Mouse (Mus musculus): ENCODE results near the gene Adgrg1. TPM values are rescaled to one million over a fixed set of nuclear protein-coding genes. Genes with fewer than 3 reads are reported as not detected.

Adgrg1 gene
- polyA plus RNA-seq, 1 experiment from 2014 or later: 45.2 TPM

DNA sequence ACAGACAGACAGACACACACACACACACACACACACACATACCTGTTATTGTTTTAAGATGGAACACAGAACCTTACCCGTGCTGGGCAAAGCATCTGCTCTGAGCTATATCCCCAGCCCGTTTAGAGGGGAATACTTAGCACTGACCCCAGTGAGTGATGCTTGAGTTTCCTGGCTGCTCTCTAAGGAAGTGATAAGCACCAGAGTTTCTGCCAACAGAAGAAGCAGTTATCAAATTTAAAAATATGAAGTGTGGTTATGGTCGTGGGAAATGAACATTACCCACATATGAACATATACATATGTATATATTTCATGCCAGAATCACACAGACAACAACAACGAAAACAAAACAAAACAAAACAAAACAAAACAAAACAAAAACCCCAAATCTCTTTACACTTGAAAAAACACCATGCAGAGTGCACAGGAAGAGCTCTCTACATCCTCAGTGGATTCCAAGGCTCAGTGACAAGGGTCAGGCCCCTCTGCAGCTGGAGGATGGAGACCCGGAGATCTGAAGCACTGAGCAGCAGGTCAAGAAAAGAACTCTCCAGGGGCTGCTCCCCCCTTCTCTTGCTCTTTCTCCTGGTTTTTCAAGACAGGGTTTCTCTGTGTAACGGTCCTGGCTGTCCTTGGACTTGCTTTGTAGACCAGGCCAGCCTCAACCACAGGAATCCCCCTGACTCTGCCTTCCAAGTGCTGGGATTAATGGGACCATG is 85.4 kb downstream of the Adgrg1 start:
- 26% methylated on average over 6 of the region's 6 CpGs for WGBS (ENCODE audit: insufficient replicate concordance)
- no peak for ATAC-seq (ENCODE audit: insufficient read depth)

More for the DNA sequence above, 85.4 kb downstream of the Adgrg1 start:
- Histone ChIP-seq H3K36me3 (replicated peaks) (no peaks in the 10 kb centered on the region), H3K4me2 (no peak overlapping the region), H3K9me3 (replicated peaks) (no peaks in the 10 kb centered on the region), H3K4me3 (replicated peaks) (no peak overlapping the region), H3K4me1 (replicated peaks) (peaks cover 40% of the 10 kb centered on the region), H3K27me3 (no peaks in the 10 kb centered on the region), H3K9ac (no peak overlapping the region), H3K27ac (replicated peaks) (no peak overlapping the region)

Other genes starting within 250 kb of the Adgrg1 start
- 0.32 and 0.37 TPM in 2 replicates for gene Ccl22, start 229.2 kb upstream of the Adgrg1 start, polyA plus RNA-seq (2015; fragmentation: Nextera tagmentation; extraction: Ambion mirVana)
- gene Cx3cl1, start 202.7 kb upstream of the Adgrg1 start, polyA plus RNA-seq (2015; fragmentation: Nextera tagmentation; extraction: Ambion mirVana): 0.33 and 0.54 TPM in 2 replicates
- gene Ccl17, start 164.3 kb upstream of the Adgrg1 start, polyA plus RNA-seq (2015; fragmentation: Nextera tagmentation; extraction: Ambion mirVana): not detected in 2 replicates
- 50.8 and 55.0 TPM in 2 replicates for gene Coq9, start 136.4 kb upstream of the Adgrg1 start, polyA plus RNA-seq (2015; fragmentation: Nextera tagmentation; extraction: Ambion mirVana)
- gene Ciapin1, start 136.4 kb upstream of the Adgrg1 start, polyA plus RNA-seq (2015; fragmentation: Nextera tagmentation; extraction: Ambion mirVana): 46.6 and 48.2 TPM in 2 replicates
- 70.5 and 74.1 TPM in 2 replicates for gene Polr2c, start 117.3 kb upstream of the Adgrg1 start, polyA plus RNA-seq (2015; fragmentation: Nextera tagmentation; extraction: Ambion mirVana)
- gene Dok4, start 98.4 kb upstream of the Adgrg1 start, polyA plus RNA-seq (2015; fragmentation: Nextera tagmentation; extraction: Ambion mirVana): 11.0 and 12.9 TPM in 2 replicates
- gene Ccdc102a, start 56.7 kb upstream of the Adgrg1 start, polyA plus RNA-seq (2015; fragmentation: Nextera tagmentation; extraction: Ambion mirVana): 2.3 TPM in 2 replicates
- gene Adgrg5, start 51.1 kb upstream of the Adgrg1 start, polyA plus RNA-seq (2015; fragmentation: Nextera tagmentation; extraction: Ambion mirVana): 0.25 TPM in 2 replicates
- gene Adgrg3, start 42.9 kb downstream of the Adgrg1 start, polyA plus RNA-seq (2015; fragmentation: Nextera tagmentation; extraction: Ambion mirVana): 8.3 and 9.3 TPM in 2 replicates
- gene Drc7, start 80.4 kb downstream of the Adgrg1 start, polyA plus RNA-seq (2015; fragmentation: Nextera tagmentation; extraction: Ambion mirVana): 0.35 and 0.39 TPM in 2 replicates
- 9.6 and 12.0 TPM in 2 replicates for gene Katnb1, start 106.4 kb downstream of the Adgrg1 start, polyA plus RNA-seq (2015; fragmentation: Nextera tagmentation; extraction: Ambion mirVana)
- 5.3 and 6.8 TPM in 2 replicates for gene Kifc3, start 228.1 kb downstream of the Adgrg1 start, polyA plus RNA-seq (2015; fragmentation: Nextera tagmentation; extraction: Ambion mirVana)